Mouse (Mus musculus): Measurements from ENCODE around the gene Gm11084. TPM values are rescaled to one million over a fixed set of nuclear protein-coding genes. Genes with fewer than 3 reads are reported as not detected.
"Not testable (repeated sequence)": the region's sequence is repeated elsewhere in the genome, so short reads cannot be mapped to it uniquely, and the experiment has no call there.

The Gm11084 gene
- total and polyA plus RNA-seq, 2 experiments from 2014 or later = not detected

GRCm38 (mm10) chr2:72992497-72992896 is 6.0 kb upstream of the Gm11084 start:
- ATAC-seq (ENCODE audit: insufficient read depth, low read depth) (no peak), DNase-seq (ENCODE audit: low spot score) (no peak)
- H3K4me2 ChIP-seq (ENCODE audit: low read depth, low read length) = no peak overlapping the region
- TF ChIP-seq CTCF (IDR thresholded peaks at IDR 0.05; ENCODE audit: low read depth) (no peak), EP300 (IDR thresholded peaks at IDR 0.05; ENCODE audit: low read depth) (no peak)
- WGBS = 95% methylated on average over 16 of the region's 17 CpGs
- H3K4me1 ChIP-seq (ENCODE audit: control insufficient read depth, insufficient read depth) = peaks cover 23% of the 10 kb centered on the region
- H3K9ac ChIP-seq (replicated peaks; ENCODE audit: low read depth, low read length) = no peak overlapping the region
- H3K36me3 ChIP-seq (replicated peaks; ENCODE audit: control insufficient read depth, insufficient read depth, low read length) = 0 out of 2 replicates have a peak, but pooled peaks cover 5% of the 10 kb centered on the region
- peaks cover 16% of the 10 kb centered on the region for H3K9me3 ChIP-seq (replicated peaks; ENCODE audit: control insufficient read depth, low read length)
- no peak overlapping the region for H3K4me3 ChIP-seq (ENCODE audit: low read depth, low read length)
- no peak overlapping the region for H3K27ac ChIP-seq (ENCODE audit: low read depth)
- H3K27me3 ChIP-seq (ENCODE audit: control insufficient read depth, insufficient read depth, low read length) = no peaks in the 10 kb centered on the region

DNA sequence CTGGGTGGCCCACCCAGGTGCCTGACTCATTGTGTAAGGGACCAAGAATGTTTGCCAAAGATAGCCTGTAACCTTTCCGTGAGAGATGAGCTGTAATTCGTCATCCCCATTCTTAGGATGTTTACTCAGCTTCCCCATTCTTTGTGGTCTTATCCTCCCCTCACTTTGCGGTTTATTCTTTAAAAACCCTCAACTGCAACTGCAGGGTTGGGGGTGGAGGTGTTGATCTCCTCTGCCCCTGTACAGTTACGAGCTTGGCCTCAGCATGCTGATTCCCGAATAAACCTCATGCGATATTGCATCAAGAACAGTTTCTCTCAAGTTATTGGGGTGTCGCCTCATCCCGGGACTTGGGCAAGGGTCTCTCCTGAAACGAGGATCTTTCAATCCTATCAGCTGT is 2.4 kb upstream of the Gm11084 start:
- not testable (repeated sequence) for ATAC-seq (ENCODE audit: insufficient read depth, low read depth); H3K27ac ChIP-seq (ENCODE audit: low read depth); H3K4me1 ChIP-seq (ENCODE audit: control insufficient read depth, insufficient read depth); H3K4me3 ChIP-seq (ENCODE audit: low read depth, low read length); H3K4me2 ChIP-seq (ENCODE audit: low read depth, low read length); H3K9ac ChIP-seq (replicated peaks; ENCODE audit: low read depth, low read length); H3K36me3 ChIP-seq (replicated peaks; ENCODE audit: control insufficient read depth, insufficient read depth, low read length); H3K27me3 ChIP-seq (ENCODE audit: control insufficient read depth, insufficient read depth, low read length); DNase-seq (ENCODE audit: low spot score)
- 92% methylated on average over 9 of the region's 9 CpGs for WGBS
- peaks cover 16% of the 10 kb centered on the region for H3K9me3 ChIP-seq (replicated peaks; ENCODE audit: control insufficient read depth, low read length)

DNA sequence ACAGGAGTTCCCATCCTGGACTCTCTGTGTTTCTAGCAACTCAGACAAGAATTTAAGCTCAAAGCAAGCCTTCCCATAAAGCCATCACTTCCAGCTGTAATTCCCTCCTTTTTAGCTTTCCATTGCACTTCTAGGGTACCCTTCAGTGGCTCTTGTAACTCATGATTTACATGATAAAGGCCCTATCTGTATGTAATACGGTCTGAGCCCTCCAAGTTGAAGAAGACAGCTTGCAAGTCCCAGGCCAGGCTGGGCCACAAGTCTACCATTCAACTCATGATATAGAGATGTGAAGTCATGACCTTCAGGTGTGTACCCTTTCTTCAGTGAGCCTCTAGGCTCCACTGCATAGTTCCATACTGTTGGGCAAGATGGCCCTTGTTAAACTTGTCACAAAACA is 1.0 kb downstream of the Gm11084 start:
- H3K36me3 ChIP-seq (replicated peaks; ENCODE audit: control insufficient read depth, insufficient read depth, low read length) = 0 out of 2 replicates have a peak, but pooled peaks cover 5% of the 10 kb centered on the region
- no peak for DNase-seq (ENCODE audit: low spot score)
- ATAC-seq (ENCODE audit: insufficient read depth, low read depth) = no peak
- H3K27me3 ChIP-seq (ENCODE audit: control insufficient read depth, insufficient read depth, low read length) = no peaks in the 10 kb centered on the region
- peaks cover 16% of the 10 kb centered on the region for H3K9me3 ChIP-seq (replicated peaks; ENCODE audit: control insufficient read depth, low read length)
- 74% methylated on average over 1 of the region's 1 CpGs for WGBS
- H3K4me2 ChIP-seq (ENCODE audit: low read depth, low read length) = no peak overlapping the region
- H3K4me3 ChIP-seq (ENCODE audit: low read depth, low read length) = no peak overlapping the region
- H3K27ac ChIP-seq (ENCODE audit: low read depth) = no peak overlapping the region
- no peak for TF ChIP-seq CTCF (IDR thresholded peaks at IDR 0.05; ENCODE audit: low read depth)
- TF ChIP-seq EP300 (IDR thresholded peaks at IDR 0.05; ENCODE audit: low read depth) = no peak
- peaks cover 9% of the 10 kb centered on the region; the same call in 1 of the 2 replicates for H3K4me1 ChIP-seq (ENCODE audit: control insufficient read depth, insufficient read depth)
- H3K9ac ChIP-seq (replicated peaks; ENCODE audit: low read depth, low read length) = no peak overlapping the region

DNA sequence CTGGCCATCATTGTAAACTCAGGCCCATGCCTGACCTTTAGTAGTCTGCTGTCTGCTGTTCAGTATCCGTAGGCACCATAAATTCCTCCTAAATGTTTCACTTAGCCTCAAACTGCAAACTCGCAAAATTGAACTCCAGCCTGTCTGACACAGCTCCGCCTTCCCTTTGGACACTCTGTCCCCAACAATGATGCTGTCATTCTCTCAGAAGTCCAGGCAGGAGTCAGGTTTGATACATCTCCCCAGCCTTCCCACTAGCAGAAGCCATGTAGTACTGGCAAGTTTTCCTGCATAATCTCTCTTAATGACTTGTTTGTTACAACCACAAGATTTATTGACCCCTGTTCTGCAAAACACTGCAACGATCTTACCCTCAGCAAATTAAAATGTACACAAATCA is 1.7 kb downstream of the Gm11084 start:
- ATAC-seq (ENCODE audit: insufficient read depth, low read depth) (no peak), DNase-seq (ENCODE audit: low spot score) (no peak)
- H3K36me3 ChIP-seq (replicated peaks; ENCODE audit: control insufficient read depth, insufficient read depth, low read length) = 0 out of 2 replicates have a peak, but pooled peaks cover 5% of the 10 kb centered on the region
- H3K4me3 ChIP-seq (ENCODE audit: low read depth, low read length) = no peak overlapping the region
- 0 out of 2 replicates have a peak overlapping the region, but pooled peaks have one; percentile 53 for H3K27ac ChIP-seq (ENCODE audit: low read depth)
- no peaks in the 10 kb centered on the region for H3K27me3 ChIP-seq (ENCODE audit: control insufficient read depth, insufficient read depth, low read length)
- H3K9ac ChIP-seq (replicated peaks; ENCODE audit: low read depth, low read length) = no peak overlapping the region
- 79% methylated on average over 4 of the region's 4 CpGs for whole genome bisulfite sequencing
- H3K4me2 ChIP-seq (ENCODE audit: low read depth, low read length) = no peak overlapping the region
- H3K9me3 ChIP-seq (replicated peaks; ENCODE audit: control insufficient read depth, low read length) = peaks cover 13% of the 10 kb centered on the region
- no peak for TF ChIP-seq CTCF (IDR thresholded peaks at IDR 0.05; ENCODE audit: low read depth)
- no peak for TF ChIP-seq EP300 (IDR thresholded peaks at IDR 0.05; ENCODE audit: low read depth)
- H3K4me1 ChIP-seq (ENCODE audit: control insufficient read depth, insufficient read depth) = peaks cover 9% of the 10 kb centered on the region; the same call in 1 of the 2 replicates

GRCm38 (mm10) chr2:72983211-72983610 is 3.3 kb downstream of the Gm11084 start:
- no peak overlapping the region for H3K4me3 ChIP-seq (ENCODE audit: low read depth, low read length)
- DNase-seq (ENCODE audit: low spot score) = no peak
- no peak overlapping the region for H3K9ac ChIP-seq (replicated peaks; ENCODE audit: low read depth, low read length)
- no peak overlapping the region for H3K27ac ChIP-seq (ENCODE audit: low read depth)
- WGBS = 73% methylated on average over 3 of the region's 3 CpGs
- H3K4me2 ChIP-seq (ENCODE audit: low read depth, low read length) = no peak overlapping the region
- peaks cover 9% of the 10 kb centered on the region; the same call in 1 of the 2 replicates for H3K4me1 ChIP-seq (ENCODE audit: control insufficient read depth, insufficient read depth)
- H3K27me3 ChIP-seq (ENCODE audit: control insufficient read depth, insufficient read depth, low read length) = no peaks in the 10 kb centered on the region
- no peaks in the 10 kb centered on the region for H3K36me3 ChIP-seq (replicated peaks; ENCODE audit: control insufficient read depth, insufficient read depth, low read length)
- peaks cover under 1% of the 10 kb centered on the region; the same call in 1 of the 2 replicates for H3K9me3 ChIP-seq (replicated peaks; ENCODE audit: control insufficient read depth, low read length)
- TF ChIP-seq CTCF (IDR thresholded peaks at IDR 0.05; ENCODE audit: low read depth) (no peak), EP300 (IDR thresholded peaks at IDR 0.05; ENCODE audit: low read depth) (no peak)
- no peak for ATAC-seq (ENCODE audit: insufficient read depth, low read depth)

- H3K36me3 ChIP-seq (replicated peaks; ENCODE audit: control insufficient read depth, insufficient read depth, low read length) = no peaks in the 10 kb centered on the region
- H3K9me3 ChIP-seq (replicated peaks; ENCODE audit: control insufficient read depth, low read length) = no peaks in the 10 kb centered on the region
- WGBS = 83% methylated on average over 7 of the region's 7 CpGs
- no peak overlapping the region for H3K4me3 ChIP-seq (ENCODE audit: low read depth, low read length)
- H3K9ac ChIP-seq (replicated peaks; ENCODE audit: low read depth, low read length) = no peak overlapping the region
- H3K27ac ChIP-seq (ENCODE audit: low read depth) = no peak overlapping the region
- no peaks in the 10 kb centered on the region for H3K27me3 ChIP-seq (ENCODE audit: control insufficient read depth, insufficient read depth, low read length)
- H3K4me2 ChIP-seq (ENCODE audit: low read depth, low read length) = no peak overlapping the region
- peaks cover 9% of the 10 kb centered on the region; the same call in 1 of the 2 replicates for H3K4me1 ChIP-seq (ENCODE audit: control insufficient read depth, insufficient read depth)
- ATAC-seq (ENCODE audit: insufficient read depth, low read depth) (no peak), DNase-seq (ENCODE audit: low spot score) (no peak)
- TF ChIP-seq EP300 (IDR thresholded peaks at IDR 0.05; ENCODE audit: low read depth) (no peak), CTCF (IDR thresholded peaks at IDR 0.05; ENCODE audit: low read depth) (no peak)
Observed at GRCm38 (mm10) chr2:72982110-72982785, 4.3 kb downstream of the Gm11084 start.
